Mouse (Mus musculus): ENCODE results near the gene Pla2g2e. TPM values are rescaled to one million over a fixed set of nuclear protein-coding genes. Genes with fewer than 3 reads are reported as not detected.
"Not testable (repeated sequence)": the region's sequence is repeated elsewhere in the genome, so short reads cannot be mapped to it uniquely, and the experiment has no call there.

Pla2g2e gene
- polyA plus RNA-seq, 1 experiment from 2014 or later, result 0.48 TPM

DNA sequence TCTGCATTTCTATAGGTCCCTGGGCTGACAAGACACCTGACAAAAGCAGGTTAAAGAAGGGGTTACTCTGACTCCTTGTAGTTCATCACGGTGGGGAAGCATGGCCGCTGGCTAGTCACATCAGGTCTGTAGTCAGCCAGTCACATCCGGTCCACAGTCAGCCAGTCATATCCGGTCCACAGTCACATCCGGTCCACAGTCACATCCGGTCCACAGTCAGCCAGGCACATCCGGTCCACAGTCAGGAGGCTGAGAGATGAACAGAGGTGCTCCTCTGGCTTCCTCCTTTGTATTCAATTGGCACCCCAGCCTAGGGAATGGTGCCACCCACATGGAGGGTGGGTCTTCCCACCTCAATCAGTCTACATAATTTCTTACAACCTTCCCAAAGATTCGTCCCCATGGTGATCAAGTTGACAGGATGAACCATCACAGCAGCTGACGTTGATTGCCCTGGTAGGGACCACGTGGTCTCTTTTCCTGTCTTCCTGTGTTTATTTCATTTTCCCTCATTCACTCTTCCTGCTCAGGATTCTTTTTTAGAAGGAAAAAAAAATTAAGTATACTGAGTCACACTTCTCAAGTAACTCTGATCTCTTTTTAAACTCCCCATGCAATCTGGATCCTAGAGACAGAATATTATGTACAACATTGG is 14.3 kb upstream of the Pla2g2e start, which contains the start of gene Pla2g5:
Gene Pla2g5, minus strand, starts transcription at position 139 of the 655 bp plus-strand sequence.
- Histone ChIP-seq H3K9me3 (replicated peaks) (no peaks in the 10 kb centered on the region), H3K36me3 (no peaks in the 10 kb centered on the region), H3K4me1 (peaks cover 15% of the 10 kb centered on the region), H3K4me3 (replicated peaks) (no peak within 1 kb of the TSS), H3K9ac (no peak within 1 kb of the TSS), H3K4me2 (no peak within 1 kb of the TSS), H3K27ac (no peak within 1 kb of the TSS), H3K27me3 (0 out of 2 replicates have a peak, but pooled peaks cover 6% of the 10 kb centered on the region)
- WGBS, result 76% methylated on average over 10 of the region's 10 CpGs
- no peak for ATAC-seq (replicated peaks; ENCODE audit: low FRiP score)

DNA sequence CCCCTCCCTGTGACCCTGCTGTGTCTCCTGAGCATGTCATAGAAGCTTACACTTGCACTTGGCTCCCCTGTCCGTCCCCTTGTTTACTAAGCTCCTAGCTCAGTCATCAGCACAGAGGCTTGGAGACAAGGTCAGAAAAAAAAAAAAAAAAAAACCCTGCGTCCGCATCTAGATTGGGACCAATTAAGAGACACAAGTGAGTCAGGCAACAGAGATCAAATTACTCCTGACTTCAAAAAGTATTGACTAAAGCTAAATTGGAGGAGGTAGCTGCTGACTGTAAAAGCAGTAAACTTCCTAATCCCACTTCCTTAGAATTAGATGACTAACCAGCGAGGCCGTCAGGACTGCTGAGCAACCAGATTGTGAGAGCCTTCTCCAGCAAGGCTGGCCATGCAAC is 12.7 kb upstream of the Pla2g2e start:
- Histone ChIP-seq H3K9ac (no peak overlapping the region), H3K4me1 (peaks cover 4% of the 10 kb centered on the region), H3K36me3 (no peaks in the 10 kb centered on the region), H3K4me2 (no peak overlapping the region), H3K9me3 (replicated peaks) (no peaks in the 10 kb centered on the region), H3K4me3 (replicated peaks) (no peak overlapping the region), H3K27ac (no peak overlapping the region), H3K27me3 (0 out of 2 replicates have a peak, but pooled peaks cover 6% of the 10 kb centered on the region)
- WGBS, result 11% methylated on average over 5 of the region's 5 CpGs
- no peak for ATAC-seq (replicated peaks; ENCODE audit: low FRiP score)

DNA sequence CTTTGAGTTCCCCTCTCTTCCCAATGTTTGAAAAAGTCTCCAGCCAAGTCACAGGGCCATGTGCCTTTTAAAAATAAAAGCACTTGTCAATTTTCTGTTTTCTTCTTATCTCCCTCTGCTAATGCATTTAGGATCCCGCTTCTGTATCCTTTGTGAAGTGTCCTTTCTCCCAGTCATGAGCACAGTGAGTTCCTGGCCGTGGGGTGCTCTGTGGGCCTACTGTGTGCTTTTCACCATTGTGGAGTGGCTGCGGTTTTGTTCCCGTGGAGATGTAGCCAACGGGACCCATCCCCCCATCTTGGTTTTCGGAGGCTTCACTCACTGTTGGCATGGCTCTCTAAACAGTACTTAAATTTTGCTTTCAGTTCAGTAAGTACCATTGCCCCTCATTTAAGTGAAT is 11.8 kb upstream of the Pla2g2e start:
- Histone ChIP-seq H3K9me3 (replicated peaks) (no peaks in the 10 kb centered on the region), H3K9ac (no peak overlapping the region), H3K4me1 (0 out of 2 replicates have a peak, but pooled peaks cover 3% of the 10 kb centered on the region), H3K36me3 (no peaks in the 10 kb centered on the region), H3K4me2 (no peak overlapping the region), H3K4me3 (replicated peaks) (no peak overlapping the region), H3K27me3 (0 out of 2 replicates have a peak, but pooled peaks cover 6% of the 10 kb centered on the region), H3K27ac (no peak overlapping the region)
- no peak for ATAC-seq (replicated peaks; ENCODE audit: low FRiP score)
- WGBS, result 68% methylated on average over 6 of the region's 6 CpGs

DNA sequence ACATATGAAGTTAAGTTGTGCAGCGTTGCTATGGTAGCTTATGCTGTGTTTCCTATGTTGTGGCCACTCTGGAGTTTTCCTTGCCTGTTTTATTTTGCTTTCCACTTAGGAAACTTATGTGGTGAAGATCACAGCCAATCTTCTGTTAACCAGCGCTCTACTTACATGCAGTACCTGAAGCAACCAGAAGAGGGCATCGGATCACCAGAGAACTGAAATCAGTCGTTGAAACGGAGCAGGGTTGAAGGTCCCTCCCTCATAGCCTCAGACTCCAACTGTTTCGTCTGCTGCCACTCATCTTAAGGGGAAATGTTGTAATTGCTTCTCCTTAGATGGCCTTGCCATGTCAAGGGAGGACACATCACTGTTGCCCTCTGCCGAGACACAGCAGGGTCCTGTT is 11.3 kb upstream of the Pla2g2e start:
- 0 out of 2 replicates have a peak, but pooled peaks cover 3% of the 10 kb centered on the region for H3K4me1 ChIP-seq
- H3K36me3 ChIP-seq, result no peaks in the 10 kb centered on the region
- no peak overlapping the region for H3K27ac ChIP-seq
- no peaks in the 10 kb centered on the region for H3K9me3 ChIP-seq (replicated peaks)
- no peak overlapping the region for H3K9ac ChIP-seq
- H3K4me2 ChIP-seq, result no peak overlapping the region
- 0 out of 2 replicates have a peak, but pooled peaks cover 6% of the 10 kb centered on the region for H3K27me3 ChIP-seq
- H3K4me3 ChIP-seq (replicated peaks), result no peak overlapping the region
- 11% methylated on average over 7 of the region's 7 CpGs for WGBS
- no peak for ATAC-seq (replicated peaks; ENCODE audit: low FRiP score)

DNA sequence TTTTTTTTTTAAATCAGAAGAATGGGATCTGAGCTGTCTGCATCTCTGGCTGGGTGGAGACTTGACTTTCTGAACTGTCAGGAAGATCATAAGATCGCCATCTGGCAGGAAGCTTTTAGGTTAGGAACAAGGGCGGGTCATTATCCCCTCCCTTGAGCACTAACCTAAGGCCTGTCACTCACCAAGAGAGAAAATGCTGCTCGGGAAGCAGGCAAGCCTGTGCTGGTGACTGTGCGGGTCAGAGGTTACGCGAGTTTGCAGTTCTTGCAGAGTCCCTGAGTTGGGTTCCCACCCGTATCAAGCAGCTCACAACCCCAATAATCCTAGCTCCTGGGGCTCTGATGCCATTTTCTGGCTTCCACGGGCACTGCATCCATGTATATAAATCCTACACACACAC is 9.1 kb upstream of the Pla2g2e start:
- H3K27me3 ChIP-seq, result 0 out of 2 replicates have a peak, but pooled peaks cover 6% of the 10 kb centered on the region
- no peak overlapping the region for H3K4me3 ChIP-seq (replicated peaks)
- no peaks in the 10 kb centered on the region for H3K36me3 ChIP-seq
- 46% methylated on average over 8 of the region's 8 CpGs for WGBS
- ATAC-seq (replicated peaks; ENCODE audit: low FRiP score), result no peak
- H3K4me1 ChIP-seq, result 0 out of 2 replicates have a peak, but pooled peaks cover 3% of the 10 kb centered on the region
- H3K9ac ChIP-seq, result no peak overlapping the region
- H3K4me2 ChIP-seq, result no peak overlapping the region
- no peak overlapping the region for H3K27ac ChIP-seq
- H3K9me3 ChIP-seq (replicated peaks), result no peaks in the 10 kb centered on the region

DNA sequence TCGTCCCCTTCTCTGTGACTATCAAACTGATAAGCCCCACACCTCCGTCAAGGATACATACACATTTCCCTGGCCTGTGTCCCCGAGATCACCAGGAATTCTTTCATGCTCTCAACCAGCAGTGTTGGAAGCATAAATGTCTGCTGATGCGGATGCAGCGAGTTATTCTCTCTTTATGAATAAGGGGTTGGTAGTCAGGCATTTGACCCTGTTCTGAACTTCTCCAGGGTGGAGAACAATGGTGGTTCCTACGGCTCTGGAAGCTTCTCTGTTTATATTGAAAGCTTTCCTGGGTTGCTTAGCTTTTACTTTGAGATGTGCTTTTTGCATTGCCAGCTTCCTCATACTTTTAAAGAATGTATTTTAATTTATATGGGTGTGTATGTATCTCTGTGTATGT is 3.9 kb upstream of the Pla2g2e start, which contains the start of gene Gm13030:
Gene Gm13030, minus strand, starts transcription at position 101 of the 400 bp plus-strand sequence.
- Histone ChIP-seq H3K9me3 (replicated peaks) (no peaks in the 10 kb centered on the region), H3K4me3 (replicated peaks) (no peak within 1 kb of the TSS), H3K36me3 (no peaks in the 10 kb centered on the region), H3K4me1 (peaks cover 11% of the 10 kb centered on the region), H3K27me3 (no peaks in the 10 kb centered on the region), H3K27ac (no peak within 1 kb of the TSS), H3K4me2 (no peak within 1 kb of the TSS), H3K9ac (no peak within 1 kb of the TSS)
- no peak for ATAC-seq (replicated peaks; ENCODE audit: low FRiP score)
- WGBS, result 80% methylated on average over 6 of the region's 6 CpGs

DNA sequence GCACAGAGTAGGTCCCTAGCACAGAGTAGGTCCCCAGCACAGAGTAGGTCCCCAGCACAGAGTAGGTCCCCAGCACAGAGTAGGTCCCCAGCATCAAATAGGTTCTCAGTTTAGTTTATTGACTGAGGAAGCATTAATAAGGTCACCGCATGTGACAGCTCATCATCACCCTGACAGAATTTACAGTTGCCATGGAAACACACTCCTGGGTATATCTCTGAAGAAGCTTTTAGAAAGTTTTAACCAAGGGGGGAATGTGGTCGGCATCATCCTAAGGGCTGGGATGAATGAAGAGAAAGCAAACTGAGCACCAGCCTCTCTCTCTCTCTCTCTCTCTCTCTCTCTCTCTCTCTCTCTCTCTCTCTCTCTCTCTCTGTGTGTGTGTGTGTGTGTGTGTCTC is 2.5 kb upstream of the Pla2g2e start:
- not testable (repeated sequence) for H3K4me3 ChIP-seq (replicated peaks); H3K36me3 ChIP-seq; H3K9me3 ChIP-seq (replicated peaks); H3K4me2 ChIP-seq; ATAC-seq (replicated peaks; ENCODE audit: low FRiP score); H3K27me3 ChIP-seq; H3K27ac ChIP-seq; H3K9ac ChIP-seq
- WGBS, result 92% methylated on average over 2 of the region's 2 CpGs
- peaks cover 17% of the 10 kb centered on the region for H3K4me1 ChIP-seq

DNA sequence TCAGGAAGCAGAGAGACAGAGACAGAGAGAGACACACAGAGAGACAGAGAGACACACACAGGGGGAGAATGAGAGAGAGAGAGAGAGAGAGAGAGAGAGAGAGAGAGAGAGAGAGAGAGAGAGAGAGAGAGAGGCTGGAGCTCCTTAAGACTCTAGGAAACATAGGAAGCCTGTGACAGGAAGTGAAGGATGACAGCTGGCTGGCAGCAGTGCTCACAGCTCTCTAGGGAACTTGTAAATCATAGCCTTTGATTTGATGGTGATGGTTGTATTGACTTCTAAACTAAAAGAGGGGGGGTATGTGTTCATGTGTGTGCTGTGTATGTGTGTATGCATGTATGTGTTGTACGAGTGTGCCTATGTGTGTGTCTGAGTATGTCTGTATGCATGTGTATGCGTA is 1.8 kb upstream of the Pla2g2e start:
- no peak for ATAC-seq (replicated peaks; ENCODE audit: low FRiP score)
- 95% methylated on average over 2 of the region's 2 CpGs for WGBS
- H3K9me3 ChIP-seq (replicated peaks), result no peaks in the 10 kb centered on the region
- no peak overlapping the region for H3K27ac ChIP-seq
- no peak overlapping the region for H3K4me2 ChIP-seq
- peaks cover 17% of the 10 kb centered on the region for H3K4me1 ChIP-seq
- no peak overlapping the region for H3K9ac ChIP-seq
- H3K36me3 ChIP-seq, result no peaks in the 10 kb centered on the region
- peaks cover 8% of the 10 kb centered on the region; the same call in 1 of the 2 replicates for H3K27me3 ChIP-seq
- no peak overlapping the region for H3K4me3 ChIP-seq (replicated peaks)

DNA sequence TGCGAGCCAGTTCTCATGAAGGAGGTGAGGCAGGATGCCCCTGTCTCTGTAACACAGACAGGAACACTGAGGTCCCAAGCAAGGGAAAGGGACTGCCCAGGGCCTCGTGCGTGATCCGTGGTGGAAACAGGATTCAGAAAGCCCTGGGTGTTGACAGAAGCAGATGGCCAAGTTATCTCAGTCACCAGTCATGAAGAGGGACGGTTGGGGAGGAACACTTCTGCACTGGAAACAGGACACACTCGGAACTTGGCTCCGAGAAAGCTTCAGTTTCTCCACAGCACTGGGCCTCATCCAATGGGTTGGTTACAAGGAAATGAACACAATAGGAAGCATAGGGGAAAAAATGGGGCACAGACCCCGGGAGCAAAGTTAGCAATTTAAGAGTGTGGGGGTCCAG is 1.0 kb downstream of the Pla2g2e start:
- no peak overlapping the region for H3K4me2 ChIP-seq
- no peak for ATAC-seq (replicated peaks; ENCODE audit: low FRiP score)

DNA sequence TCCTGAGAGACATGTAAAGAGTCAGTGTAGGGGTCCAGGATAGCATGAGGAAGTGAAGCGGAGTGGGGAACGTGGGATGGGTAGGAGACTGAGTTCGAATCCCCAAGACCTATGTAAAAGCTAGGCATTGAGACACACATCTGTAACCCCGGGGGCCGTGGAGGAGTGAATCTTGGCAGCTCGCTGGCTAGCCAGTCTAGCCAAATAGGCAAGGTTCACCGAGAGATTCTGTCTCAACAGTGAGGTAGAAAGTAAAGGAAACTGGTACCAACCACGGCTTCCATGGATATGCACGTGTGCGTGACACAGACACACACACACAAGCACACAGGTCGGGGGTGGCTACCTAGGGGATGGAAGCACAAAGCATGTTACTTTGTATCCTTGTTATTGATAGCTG is 2.1 kb downstream of the Pla2g2e start:
- no peak for ATAC-seq (replicated peaks; ENCODE audit: low FRiP score)
- WGBS, result 80% methylated on average over 11 of the region's 11 CpGs

More for the DNA sequence above, 1.0 kb downstream of the Pla2g2e start:
- H3K27me3 ChIP-seq, result peaks cover 18% of the 10 kb centered on the region
- no peaks in the 10 kb centered on the region for H3K9me3 ChIP-seq (replicated peaks)
- no peak overlapping the region for H3K9ac ChIP-seq
- no peak overlapping the region for H3K27ac ChIP-seq
- 39% methylated on average over 8 of the region's 8 CpGs for WGBS
- no peaks in the 10 kb centered on the region for H3K36me3 ChIP-seq
- H3K4me1 ChIP-seq, result peaks cover 23% of the 10 kb centered on the region
- H3K4me3 ChIP-seq (replicated peaks), result no peak overlapping the region

DNA sequence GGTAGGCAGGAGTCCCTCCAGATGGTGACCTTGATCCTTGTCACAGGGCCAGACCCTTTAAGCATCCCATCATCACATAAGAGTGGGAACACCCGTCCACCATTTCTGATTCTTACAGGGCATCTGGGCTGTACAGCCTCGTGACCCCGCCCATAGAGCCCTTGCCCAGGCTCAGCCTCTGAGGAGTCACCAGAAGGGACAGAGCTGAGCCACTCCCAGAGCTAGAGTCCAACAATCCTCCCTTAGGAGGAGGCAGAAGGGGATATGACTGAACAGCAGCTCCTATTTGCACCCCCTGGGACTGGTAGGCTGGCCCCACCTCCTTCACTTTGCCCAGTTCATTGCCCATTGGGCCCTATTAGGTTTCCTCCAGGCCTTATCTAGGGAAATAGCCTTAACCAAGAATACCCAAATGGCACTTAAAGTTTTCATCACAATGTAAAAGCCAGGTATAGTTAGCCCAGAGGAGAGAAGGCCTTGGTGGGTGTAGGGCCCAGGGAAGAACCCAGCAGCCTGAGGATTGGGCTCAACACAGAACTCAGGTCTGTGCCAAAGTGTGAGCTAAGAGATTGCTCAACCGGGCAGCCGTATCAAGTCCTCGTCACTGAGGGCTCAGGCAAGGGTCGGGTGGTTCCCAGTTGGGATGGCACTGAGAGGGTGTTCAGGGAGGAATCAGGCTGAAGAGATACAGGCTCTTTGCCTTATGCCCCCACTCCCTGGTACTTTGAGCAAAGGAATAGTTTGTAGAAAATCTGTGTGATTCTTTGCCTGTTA is 3.3 kb downstream of the Pla2g2e start:
- ATAC-seq (replicated peaks; ENCODE audit: low FRiP score), result no peak
- H3K4me2 ChIP-seq, result no peak overlapping the region
- H3K27me3 ChIP-seq, result peaks cover 18% of the 10 kb centered on the region
- H3K9ac ChIP-seq, result no peak overlapping the region
- no peak overlapping the region for H3K4me3 ChIP-seq (replicated peaks)
- peaks cover 23% of the 10 kb centered on the region for H3K4me1 ChIP-seq
- no peaks in the 10 kb centered on the region for H3K36me3 ChIP-seq
- 79% methylated on average over 7 of the region's 7 CpGs for WGBS
- H3K9me3 ChIP-seq (replicated peaks), result no peaks in the 10 kb centered on the region
- no peak overlapping the region for H3K27ac ChIP-seq

More for the DNA sequence above, 2.1 kb downstream of the Pla2g2e start:
- Histone ChIP-seq H3K4me3 (replicated peaks) (no peak overlapping the region), H3K4me1 (peaks cover 23% of the 10 kb centered on the region), H3K27ac (no peak overlapping the region), H3K27me3 (peaks cover 18% of the 10 kb centered on the region), H3K4me2 (no peak overlapping the region), H3K9me3 (replicated peaks) (no peaks in the 10 kb centered on the region), H3K9ac (no peak overlapping the region), H3K36me3 (no peaks in the 10 kb centered on the region)

DNA sequence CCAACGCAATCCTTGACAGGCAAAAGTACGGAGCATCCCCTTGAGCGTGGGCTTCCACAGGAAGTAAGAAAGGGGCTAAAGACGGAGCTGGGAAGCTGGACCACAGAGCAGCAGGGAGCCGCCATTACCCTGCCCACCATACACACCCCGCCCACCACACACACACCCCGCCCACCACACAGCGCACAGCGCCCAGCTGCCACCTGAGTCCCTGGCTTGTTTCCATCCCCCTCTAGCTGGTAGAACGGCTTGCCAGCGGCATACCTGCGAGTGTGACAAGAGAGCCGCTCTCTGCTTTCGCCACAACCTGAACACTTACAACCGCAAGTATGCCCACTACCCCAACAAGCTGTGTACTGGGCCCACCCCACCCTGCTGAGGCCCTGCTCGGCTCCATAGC is 4.4 kb downstream of the Pla2g2e start:
- Histone ChIP-seq H3K9me3 (replicated peaks) (no peaks in the 10 kb centered on the region), H3K36me3 (no peaks in the 10 kb centered on the region), H3K27me3 (peaks cover 18% of the 10 kb centered on the region), H3K9ac (no peak overlapping the region), H3K4me2 (peak overlapping the region; percentile 43), H3K27ac (no peak overlapping the region), H3K4me1 (peaks cover 23% of the 10 kb centered on the region), H3K4me3 (replicated peaks) (peak overlapping the region; percentile 9; the same call in 1 of the 2 replicates)
- no peak for ATAC-seq (replicated peaks; ENCODE audit: low FRiP score)
- WGBS, result 16% methylated on average over 16 of the region's 16 CpGs
